Mouse (Mus musculus) CH12.LX (cell line): ENCODE measurements around the gene Wnt1. TPM values are rescaled to one million over a fixed set of nuclear protein-coding genes. Genes with fewer than 3 reads are reported as not detected.
A peak's percentile ranks its signal among the peaks of the same experiment; 100 is the strongest.
"Not testable (repeated sequence)": the region's sequence is repeated elsewhere in the genome, so short reads cannot be mapped to it uniquely, and the experiment has no call there.

Experiments used
- DNase-seq: peaks from one replicate; pipeline ENCODE4 v3.0.0-alpha.2; 2013; ENCODE audit errors: extremely low read depth
- H3K27ac ChIP-seq: 2 replicates; pipeline ENCODE4 v1.5.1; 2012; ENCODE audit warnings: low read depth, mild to moderate bottlenecking, control low read depth, moderate library complexity; ENCODE audit not compliant: insufficient read depth
- H3K27me3 ChIP-seq: replicated peaks from 2 replicates; pipeline ENCODE3; 2012; ENCODE audit warnings: inconsistent platforms
- H3K36me3 ChIP-seq, 2 experiments: replicated peaks in 1 of 2; 2 replicates each; pipeline versions ENCODE3 to v1.6.1; 2012; ENCODE audit warnings: inconsistent platforms in 1 of 2, low read length in 1 of 2, mild to moderate bottlenecking in 1 of 2, mixed read lengths in 1 of 2, moderate library complexity in 1 of 2; ENCODE audit not compliant: control insufficient read depth in 1 of 2, insufficient read depth in 1 of 2
- H3K4me1 ChIP-seq, 2 experiments: 2 replicates each; pipeline ENCODE4 v1.6.1; 2012; ENCODE audit warnings: inconsistent platforms in 1 of 2, moderate library complexity in 1 of 2; ENCODE audit not compliant: insufficient read depth in 2 of 2, control insufficient read depth in 1 of 2
- H3K4me2 ChIP-seq: 2 replicates; pipeline ENCODE4 v1.6.1; 2012; ENCODE audit warnings: low read depth, mild to moderate bottlenecking, control low read depth; ENCODE audit not compliant: poor library complexity, insufficient read depth, severe bottlenecking
- H3K4me3 ChIP-seq, 3 experiments: fragments of 150-350 bp in 1 of 3; sonication (generic) in 1 of 3; replicated peaks in 1 of 3; 2 replicates each; pipeline versions ENCODE3 to v1.5.1; 2011 to 2012; ENCODE audit warnings: low read depth in 2 of 3, low read length in 2 of 3, mild to moderate bottlenecking in 2 of 3, moderate library complexity in 2 of 3, control low read depth in 1 of 3, improper control_type of control experiment in 1 of 3, inconsistent platforms in 1 of 3, mixed read lengths in 1 of 3; ENCODE audit not compliant: poor library complexity in 1 of 3
- H3K79me2 ChIP-seq: replicated peaks from 2 replicates; pipeline ENCODE4 v1.6.1; 2012; ENCODE audit warnings: mild to moderate bottlenecking, moderate library complexity; ENCODE audit not compliant: control insufficient read depth, poor library complexity, insufficient read depth, severe bottlenecking; ENCODE audit errors: extremely low read depth
- H3K9ac ChIP-seq: 2 replicates; pipeline ENCODE4 v1.6.1; 2012; ENCODE audit warnings: low read depth, mild to moderate bottlenecking, control low read depth, moderate library complexity; ENCODE audit not compliant: insufficient read depth
- H3K9me3 ChIP-seq: replicated peaks from 2 replicates; pipeline ENCODE3; 2012; ENCODE audit warnings: low read length, inconsistent platforms, mixed read lengths
- HCFC1 ChIP-seq: IDR thresholded peaks from 2 replicates; pipeline ENCODE4 v1.6.1; 2012; ENCODE audit warnings: low read depth, mild to moderate bottlenecking, inconsistent platforms, low read length, improper control_type of control experiment
- JUN ChIP-seq: IDR thresholded peaks from 2 replicates; pipeline ENCODE4 v1.6.1; 2011; ENCODE audit warnings: low read depth, mild to moderate bottlenecking, low read length, improper control_type of control experiment, moderate library complexity; ENCODE audit not compliant: insufficient read depth
- MAFK ChIP-seq: IDR thresholded peaks from 2 replicates; pipeline ENCODE4 v1.6.1; 2011; ENCODE audit warnings: low read length, improper control_type of control experiment; ENCODE audit not compliant: insufficient replicate concordance
- MAZ ChIP-seq: IDR thresholded peaks from 2 replicates; pipeline ENCODE4 v1.6.1; 2012; ENCODE audit warnings: low read depth, mild to moderate bottlenecking, inconsistent platforms, low read length, improper control_type of control experiment, moderate library complexity
- MXI1 ChIP-seq: IDR thresholded peaks from 2 replicates; pipeline ENCODE4 v1.6.1; 2011; ENCODE audit warnings: mild to moderate bottlenecking, low read depth, low read length, improper control_type of control experiment
- MYC ChIP-seq: IDR thresholded peaks from 2 replicates; pipeline ENCODE4 v1.6.1; 2011; ENCODE audit warnings: low read depth, mild to moderate bottlenecking, improper control_type of control experiment, low read length
- NELFE ChIP-seq: IDR thresholded peaks from 2 replicates; pipeline ENCODE4 v1.6.1; 2011; ENCODE audit warnings: low read depth, low read length, improper control_type of control experiment
- NRF1 ChIP-seq: IDR thresholded peaks from 2 replicates; pipeline ENCODE4 v1.6.1; 2014; ENCODE audit warnings: low read depth, mild to moderate bottlenecking, inconsistent platforms, low read length, improper control_type of control experiment, moderate library complexity
- PAX5 ChIP-seq: IDR thresholded peaks from 2 replicates; pipeline ENCODE4 v1.6.1; 2012; ENCODE audit warnings: low read length, inconsistent platforms, mixed read lengths
- POLR2A ChIP-seq: IDR thresholded peaks from 2 replicates; pipeline ENCODE4 v1.6.1; 2011; ENCODE audit warnings: low read depth, mild to moderate bottlenecking, improper control_type of control experiment, low read length
- RAD21 ChIP-seq: IDR thresholded peaks from 2 replicates; pipeline ENCODE4 v1.6.1; 2011; ENCODE audit warnings: low read depth, mild to moderate bottlenecking, low read length, improper control_type of control experiment, moderate library complexity
- SIN3A ChIP-seq: IDR thresholded peaks from 2 replicates; pipeline ENCODE4 v1.6.1; 2012; ENCODE audit warnings: low read length, improper control_type of control experiment, inconsistent platforms
- TBP ChIP-seq: conservative IDR thresholded peaks from 2 replicates; pipeline ENCODE4 v1.6.1; 2011; ENCODE audit warnings: low read depth, low read length, improper control_type of control experiment
- TCF12 ChIP-seq: IDR thresholded peaks from 2 replicates; pipeline ENCODE4 v1.6.1; 2014; ENCODE audit warnings: low read depth, mild to moderate bottlenecking, inconsistent platforms, low read length, improper control_type of control experiment
- UBTF ChIP-seq: IDR thresholded peaks from 2 replicates; pipeline ENCODE4 v1.6.1; 2012; ENCODE audit warnings: low read depth, mild to moderate bottlenecking, inconsistent platforms, low read length, improper control_type of control experiment, moderate library complexity
- ZKSCAN1 ChIP-seq: IDR thresholded peaks from 2 replicates; pipeline ENCODE4 v1.6.1; 2012; ENCODE audit warnings: low read depth, inconsistent platforms, low read length, improper control_type of control experiment, borderline replicate concordance
- dilution Hi-C: fragments of 300-500 bp; cut with MboI; formaldehyde crosslinking; loops from 2 replicates; pipeline ENCODE4 v1.14.3; 2020; ENCODE audit warnings: low sequenced_read_pairs; ENCODE audit not compliant: extremely low pct_unique_long_range_greater_than_20kb, extremely low pct_ligation_motif_present
- in situ Hi-C: fragments of 300-500 bp; cut with MboI; formaldehyde crosslinking; loops from 3 replicates; pipeline ENCODE4 v1.14.3; 2019; ENCODE audit warnings: low sequenced_read_pairs, low pct_ligation_motif_present, low pct_unique_long_range_greater_than_20kb, mixed read lengths
- polyA plus RNA-seq: library from polyadenylated mRNA; unstranded; fragments of >175 nt; gene quantifications from 2 replicates; pipeline ENCODE4 v1.2.1, GENCODE M21; 2012; ENCODE audit warnings: low read depth; ENCODE audit not compliant: insufficient read length
- total RNA-seq, 2 experiments: library from RNA; depleted of rRNA; stranded (reverse); fragments of 300-350 nt in 1 of 2; fragments of >200 nt in 1 of 2; gene quantifications; 2 replicates each; pipeline ENCODE4 v1.2.3; 2012 to 2014

The Wnt1 gene
- total and polyA plus RNA-seq, 3 experiments: not detected

DNA sequence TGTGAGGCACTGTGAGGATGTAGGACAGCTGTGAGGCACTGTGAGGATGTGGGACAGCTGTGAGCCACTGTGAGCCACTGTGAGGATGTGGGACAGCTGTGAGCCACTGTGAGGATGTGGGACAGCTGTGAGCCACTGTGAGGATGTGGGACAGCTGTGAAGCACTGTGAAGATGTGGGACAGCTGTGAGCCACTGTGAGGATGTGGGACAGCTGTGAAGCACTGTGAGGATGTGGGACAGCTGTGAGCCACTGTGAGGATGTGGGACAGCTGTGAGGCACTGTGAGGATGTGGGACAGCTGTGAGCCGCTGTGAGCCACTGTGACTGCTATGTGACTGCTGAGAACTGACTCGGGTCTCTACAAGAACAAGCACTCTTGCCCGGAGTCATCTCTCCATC, 45.8 kb upstream of the Wnt1 start:
- H3K4me3 ChIP-seq, H3K27me3 ChIP-seq, in situ Hi-C loops, DNase-seq, H3K9ac ChIP-seq, dilution Hi-C loops, H3K4me2 ChIP-seq, H3K27ac ChIP-seq: not testable (repeated sequence)
- Histone ChIP-seq H3K36me3 (peaks cover 58 to 93% of the 10 kb centered on the region in 2 experiments), H3K4me1 (peaks cover 6 to 44% of the 10 kb centered on the region in 2 experiments), H3K79me2 (peaks cover 25% of the 10 kb centered on the region), H3K9me3 (peaks cover 19% of the 10 kb centered on the region)
- peak; percentile 75 for TF ChIP-seq TCF12

DNA sequence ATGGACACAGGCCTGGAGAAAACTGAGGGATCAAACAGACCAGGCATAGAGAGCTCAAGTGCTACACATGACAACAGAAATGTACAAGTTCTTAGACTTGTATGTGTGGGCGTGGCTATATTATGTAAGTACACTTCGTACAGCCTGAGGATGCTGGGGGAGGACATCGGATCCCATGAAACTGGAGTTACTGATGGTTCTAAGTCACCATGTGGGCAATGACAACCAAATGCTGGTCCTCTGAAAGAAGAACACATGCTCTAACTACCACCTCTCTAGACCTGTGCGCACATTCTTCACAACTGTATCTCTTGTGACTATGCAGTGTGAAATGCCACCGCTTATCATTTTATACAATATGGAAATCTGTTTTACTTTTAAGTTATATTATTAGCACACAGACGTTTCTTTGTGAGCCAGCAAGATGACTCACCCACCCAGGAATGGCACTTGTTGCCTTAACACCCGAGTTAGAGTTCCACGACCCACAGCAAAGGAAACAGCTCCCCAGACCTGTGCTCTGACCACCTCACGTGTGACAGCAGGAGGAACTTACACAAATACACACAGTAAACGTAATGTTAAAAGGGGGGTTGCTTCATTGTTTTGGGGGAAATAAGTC, 43.2 kb upstream of the Wnt1 start:
- H3K4me2 ChIP-seq: no peak overlapping the region
- peaks cover 32 to 90% of the 10 kb centered on the region in 2 experiments for H3K36me3 ChIP-seq
- H3K9ac ChIP-seq: no peak overlapping the region
- no peak for TF ChIP-seq MXI1
- TF ChIP-seq, all 38 proteins: peak for 0
- H3K27me3 ChIP-seq: no peaks in the 10 kb centered on the region
- DNase-seq: no peak
- in situ Hi-C loops (no loop called here), dilution Hi-C loops (no loop called here)
- H3K4me1 ChIP-seq: peaks cover 11 to 46% of the 10 kb centered on the region in 2 experiments
- H3K27ac ChIP-seq: no peak overlapping the region
- no peak overlapping the region for H3K4me3 ChIP-seq
- peaks cover 19% of the 10 kb centered on the region for H3K9me3 ChIP-seq
- H3K79me2 ChIP-seq: peaks cover 43% of the 10 kb centered on the region

DNA sequence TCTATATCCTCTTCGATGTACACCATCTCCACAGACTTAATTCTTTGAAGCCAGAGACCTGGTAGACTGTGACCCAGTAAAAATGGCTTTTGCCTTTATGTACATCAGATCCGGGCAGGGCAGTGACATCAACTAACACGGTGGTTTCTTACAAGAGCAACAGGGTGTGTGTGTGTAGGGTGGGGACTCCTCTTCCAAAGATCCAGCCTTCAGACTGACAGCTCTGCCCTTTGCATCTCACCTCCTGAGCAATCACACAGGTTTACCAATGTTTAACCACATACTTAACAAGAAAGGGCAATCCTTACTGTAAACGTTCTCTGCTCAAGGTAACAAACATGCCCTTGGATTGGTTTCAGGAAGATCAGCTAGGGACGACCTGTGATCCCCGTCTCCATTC, 42.4 kb upstream of the Wnt1 start:
- no peak for DNase-seq
- no peaks in the 10 kb centered on the region for H3K27me3 ChIP-seq
- no peak overlapping the region for H3K4me2 ChIP-seq
- TF ChIP-seq ZKSCAN1: no peak
- no peak for TF ChIP-seq RAD21
- TF ChIP-seq TCF12: no peak
- TF ChIP-seq UBTF: no peak
- no peak for TF ChIP-seq PAX5
- TF ChIP-seq HCFC1: no peak
- TF ChIP-seq SIN3A: no peak
- no peak for TF ChIP-seq MAZ
- no peak for TF ChIP-seq NRF1
- no peak for TF ChIP-seq JUN
- no peak for TF ChIP-seq TBP
- TF ChIP-seq MXI1: no peak
- no peak for TF ChIP-seq MYC
- TF ChIP-seq NELFE: no peak
- TF ChIP-seq POLR2A: no peak
- no peak for TF ChIP-seq MAFK
- in situ Hi-C loops (no loop called here), dilution Hi-C loops (no loop called here)
- H3K9ac ChIP-seq: no peak overlapping the region
- peaks cover 49% of the 10 kb centered on the region for H3K79me2 ChIP-seq
- H3K4me3 ChIP-seq: no peak overlapping the region
- peaks cover 19% of the 10 kb centered on the region for H3K9me3 ChIP-seq
- no peak overlapping the region for H3K27ac ChIP-seq
- peaks cover 29 to 86% of the 10 kb centered on the region in 2 experiments for H3K36me3 ChIP-seq
- H3K4me1 ChIP-seq: peaks cover 12 to 48% of the 10 kb centered on the region in 2 experiments
